Mouse (Mus musculus) lung, postnatal 0 days (tissue): ENCODE data around the gene Prm1.

Source experiments
- CTCF ChIP-seq: IDR thresholded peaks from 2 replicates; pipeline ENCODE4 v1.5.1; 2016; ENCODE audit warnings: antibody characterized with exemption, mild to moderate bottlenecking
- EP300 ChIP-seq: IDR thresholded peaks from 2 replicates; pipeline ENCODE4 v1.6.1; 2016; ENCODE audit warnings: antibody characterized with exemption, mild to moderate bottlenecking, control low read depth

- TF ChIP-seq CTCF (no peak), EP300 (no peak)
Observed at GRCm38 (mm10) chr16:10763540-10764264, 41.9 kb downstream of the Prm1 start.
